Mouse (Mus musculus) layer of hippocampus, postnatal 25 days (tissue): ENCODE data around the gene Scnm1. TPM values are rescaled to one million over a fixed set of nuclear protein-coding genes. Genes with fewer than 3 reads are reported as not detected.
A peak's percentile ranks its signal among the peaks of the same experiment; 100 is the strongest.
"Not testable (repeated sequence)": the region's sequence is repeated elsewhere in the genome, so short reads cannot be mapped to it uniquely, and the experiment has no call there.

Source experiments
- DNase-seq, 2 experiments: peaks; one replicate each; pipeline ENCODE4 v3.0.0; 2022; ENCODE audit warnings: mixed read lengths in 2 of 2, low spot score in 1 of 2; ENCODE audit errors: extremely low spot score in 1 of 2
- total RNA-seq, 2 experiments: library from RNA; stranded (reverse); gene quantifications; 2 replicates each; pipeline ENCODE4 v1.2.3; 2021

Scnm1 gene
- total RNA-seq, 2 experiments from 2014 or later: 43.1 to 48.2 TPM

DNA sequence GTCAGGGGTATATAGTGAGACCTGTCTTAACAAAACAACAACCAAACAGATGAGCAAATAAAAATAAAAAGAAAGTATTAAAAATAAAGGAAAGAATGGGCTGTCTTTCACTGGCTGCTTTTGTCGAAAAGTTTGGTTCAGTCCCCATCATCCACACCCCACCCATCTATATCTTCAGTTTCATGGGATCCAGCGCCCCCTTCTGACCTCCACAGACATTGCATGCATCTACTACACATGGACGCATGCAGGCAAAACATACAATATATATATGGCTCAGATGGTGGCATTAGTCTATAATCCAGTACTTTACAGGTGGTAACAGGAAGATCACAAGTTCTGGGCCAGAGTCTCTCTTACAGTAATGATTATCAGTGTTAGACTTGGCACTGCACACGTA, 20.1 kb upstream of the Scnm1 start:
- DNase-seq: peak in 1 of 2 experiments; percentile 59

DNA sequence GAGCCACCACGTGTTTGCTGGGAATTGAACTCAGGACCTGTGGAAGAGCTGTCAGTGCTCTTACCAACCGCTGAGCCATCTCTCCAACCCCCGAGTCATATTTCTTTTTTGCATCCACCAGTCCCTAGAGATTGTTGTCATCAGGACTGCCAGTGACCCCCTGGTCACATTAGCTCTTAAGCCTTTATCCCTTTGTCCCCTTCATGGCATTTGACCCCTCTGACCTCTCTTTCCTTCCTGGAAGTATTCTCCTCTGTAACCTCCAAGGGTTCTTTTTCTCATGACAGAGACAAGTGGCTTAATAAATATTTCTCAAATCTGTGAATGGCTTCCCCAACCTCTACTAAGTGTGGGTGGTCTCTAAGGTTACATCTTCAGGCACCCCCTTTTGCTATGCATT, 14.1 kb upstream of the Scnm1 start:
- DNase-seq: no peak

GRCm38 (mm10) chr3:95142617-95143011, 8.8 kb upstream of the Scnm1 start:
- peak; percentile 75 to 95 for DNase-seq

DNA sequence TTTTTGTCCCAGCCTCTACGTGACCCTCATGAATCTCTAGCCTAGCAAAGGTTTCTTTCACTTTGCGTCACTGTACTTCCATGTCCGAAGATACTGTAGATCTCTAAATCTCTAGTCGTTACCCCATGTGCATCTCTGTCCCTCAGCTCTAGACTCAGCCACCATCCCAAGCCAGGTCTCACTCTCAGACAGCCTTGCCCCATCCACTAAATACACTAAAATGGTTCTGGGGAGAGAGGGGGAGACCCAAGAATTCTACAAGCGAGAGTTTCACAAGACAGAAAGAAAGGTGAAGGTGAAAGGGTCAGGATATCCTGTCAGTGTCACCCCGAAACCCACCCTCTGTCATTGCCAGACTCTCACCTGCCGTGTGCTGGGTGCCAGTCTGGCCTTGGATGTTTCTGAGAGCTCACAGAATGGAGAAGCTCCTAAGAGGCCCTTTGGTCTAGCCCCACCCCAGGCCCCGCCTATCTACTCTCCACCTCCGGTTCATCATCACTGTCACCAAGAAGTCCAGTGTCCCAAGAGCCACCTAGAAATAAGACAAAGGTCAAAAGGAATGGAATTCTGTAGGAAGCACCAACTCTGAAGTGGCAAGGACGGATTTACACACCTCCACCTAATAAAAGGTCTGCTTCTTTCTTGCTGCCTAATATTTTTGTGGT, 8.3 kb upstream of the Scnm1 start, which contains the start of gene Tnfaip8l2:
Tnfaip8l2 (minus strand) TSS at position 409 of the 665 bp plus-strand sequence.
- DNase-seq: no peak

GRCm38 (mm10) chr3:95141474-95141873, 7.7 kb upstream of the Scnm1 start:
- no peak for DNase-seq

GRCm38 (mm10) chr3:95140795-95141194, 7.0 kb upstream of the Scnm1 start:
- no peak for DNase-seq

GRCm38 (mm10) chr3:95140289-95140595, 6.4 kb upstream of the Scnm1 start:
- no peak for DNase-seq

DNA sequence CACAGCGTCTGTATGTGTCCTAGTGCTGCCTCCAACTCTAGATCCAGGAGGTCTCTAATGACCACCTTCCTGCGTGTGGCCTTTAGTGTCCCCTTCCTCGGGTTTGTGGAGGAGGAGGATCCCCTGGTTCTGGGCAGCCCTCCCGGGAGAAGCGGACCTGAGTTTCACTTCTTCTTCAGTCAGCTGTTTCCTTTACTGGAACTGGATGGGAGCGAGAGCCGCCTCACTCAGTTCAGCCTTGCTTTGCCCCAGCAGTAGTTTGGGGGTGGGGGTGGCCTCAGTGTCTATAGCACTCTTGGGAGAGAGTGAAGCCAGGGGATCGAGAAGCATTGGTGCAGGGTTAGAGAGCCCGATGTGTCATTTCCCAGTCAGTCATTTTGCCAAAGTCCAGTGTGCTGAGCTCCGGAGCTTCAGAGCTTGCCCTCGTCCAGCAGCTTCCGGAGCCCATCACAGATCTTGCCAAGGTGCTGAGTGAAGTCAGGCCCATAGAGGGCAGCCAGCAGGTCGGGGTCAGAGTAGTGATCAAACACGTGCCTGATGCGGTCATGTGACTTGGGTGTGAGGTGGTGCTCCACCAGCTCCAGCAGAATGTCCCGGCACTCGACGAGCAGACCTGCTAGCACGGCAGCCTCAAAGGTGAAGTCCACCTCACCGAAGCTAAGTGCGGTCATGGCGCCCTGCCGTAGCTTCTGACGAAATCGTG, 5.9 kb upstream of the Scnm1 start:
- no peak for DNase-seq

DNA sequence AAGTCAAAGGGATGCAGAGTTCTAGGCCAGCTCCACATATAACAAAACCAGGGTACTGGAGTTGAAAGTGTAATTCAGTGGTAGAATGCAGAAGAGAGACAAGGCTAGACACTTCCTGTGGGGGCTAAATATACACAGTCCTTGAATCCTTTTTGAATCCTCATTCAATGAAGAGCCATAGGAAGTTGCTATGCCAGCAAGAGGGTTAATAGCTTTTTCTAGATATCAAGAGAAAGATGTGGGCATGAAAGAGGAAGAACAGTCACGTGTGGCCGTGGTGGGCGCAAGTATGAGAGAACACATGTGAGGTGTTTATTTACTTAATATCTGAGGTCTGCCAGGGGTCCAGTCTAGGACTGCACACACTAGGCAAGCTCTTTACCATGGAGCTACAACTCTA, 2.5 kb upstream of the Scnm1 start:
- DNase-seq: no peak

DNA sequence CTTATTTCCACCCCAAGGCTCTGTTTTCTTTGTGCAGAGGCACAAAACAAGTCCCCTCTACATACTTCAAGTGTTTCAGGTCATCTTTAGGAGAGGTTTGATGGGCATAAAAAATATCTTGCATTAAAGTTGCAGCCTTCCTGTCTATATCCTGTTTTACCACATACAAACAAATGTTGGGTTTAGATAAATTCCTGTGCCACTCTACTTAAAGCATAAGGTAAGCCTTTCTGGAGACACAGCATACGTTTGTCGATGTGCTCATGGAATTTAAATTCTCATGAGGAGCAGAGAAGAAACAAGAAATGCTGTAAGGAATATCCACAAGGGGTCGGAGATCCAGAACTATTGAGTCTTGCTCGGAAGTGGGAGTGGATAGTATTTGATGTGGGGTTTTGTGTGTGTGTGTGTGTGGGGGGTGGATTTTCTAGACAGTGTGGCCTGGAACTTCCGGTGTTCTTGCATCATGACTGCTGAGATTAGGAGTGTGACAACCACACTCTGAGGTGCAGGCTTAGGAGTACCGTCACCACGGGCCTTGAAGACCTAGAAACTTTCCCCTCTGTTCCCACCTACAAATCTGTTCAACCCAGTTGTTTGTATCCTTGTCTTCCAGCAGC, 1.7 kb upstream of the Scnm1 start:
- no peak for DNase-seq

- peak in 1 of 2 experiments; percentile 40 for DNase-seq
Measured at GRCm38 (mm10) chr3:95135023-95135422, 1.2 kb upstream of the Scnm1 start.

DNA sequence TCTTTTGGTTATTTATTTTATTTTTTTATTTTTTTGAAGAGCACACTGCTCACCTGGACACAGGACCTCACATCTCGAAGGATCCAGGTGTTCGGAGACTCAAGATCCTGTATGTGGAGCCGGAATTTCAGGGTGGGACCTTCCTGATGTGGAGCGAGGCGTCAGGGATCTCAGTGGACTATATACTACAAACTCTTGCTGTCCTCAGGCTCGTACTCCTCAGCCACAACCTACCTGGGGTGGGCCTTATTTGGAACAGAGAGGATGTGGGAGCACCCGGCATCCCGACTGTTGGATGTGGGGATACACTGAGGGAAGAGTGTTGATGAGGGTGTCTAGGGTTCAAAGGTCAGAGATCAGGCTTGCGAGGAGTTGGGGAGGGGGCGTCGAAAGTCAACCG, 322 bp upstream of the Scnm1 start:
- DNase-seq: not testable (repeated sequence)

DNA sequence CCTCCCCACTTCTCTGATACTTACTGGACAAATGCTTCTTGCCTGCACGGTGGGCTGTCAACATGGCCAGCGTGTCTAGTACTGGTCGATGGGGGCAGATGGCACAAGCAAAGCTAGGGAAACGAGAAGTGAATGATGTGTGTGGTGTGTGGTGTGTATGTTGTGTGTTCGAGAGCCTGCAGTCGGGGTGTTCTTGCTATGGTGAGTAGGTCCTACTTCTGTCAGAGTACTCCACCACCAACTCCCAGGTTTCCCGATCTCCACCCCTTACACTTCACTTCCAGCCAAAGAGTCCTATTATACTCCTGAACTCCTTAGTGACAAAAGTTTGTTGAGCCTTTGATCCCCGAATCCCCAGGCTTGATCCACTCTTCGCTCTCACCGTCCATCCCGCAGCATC, 635 bp downstream of the Scnm1 start:
- DNase-seq: no peak

DNA sequence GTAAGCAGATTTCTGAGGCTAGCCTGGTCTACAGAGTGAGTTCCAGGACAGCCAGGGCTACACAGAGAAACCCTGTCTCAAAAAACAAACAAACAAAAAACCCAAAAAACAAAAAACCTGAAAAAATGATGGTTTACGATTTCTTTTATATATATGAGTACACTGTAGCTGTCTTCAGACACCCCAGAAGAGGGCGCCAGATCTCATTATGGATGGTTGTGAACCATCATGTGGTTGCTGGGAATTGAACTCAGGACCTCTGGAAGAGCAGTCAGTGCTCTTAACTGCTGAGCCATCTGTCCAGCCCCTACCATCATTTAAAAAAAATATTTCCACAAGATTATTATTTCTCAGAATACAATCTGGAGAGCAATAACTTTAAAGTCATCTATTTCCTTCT, 1.4 kb downstream of the Scnm1 start:
- DNase-seq: not testable (repeated sequence)

DNA sequence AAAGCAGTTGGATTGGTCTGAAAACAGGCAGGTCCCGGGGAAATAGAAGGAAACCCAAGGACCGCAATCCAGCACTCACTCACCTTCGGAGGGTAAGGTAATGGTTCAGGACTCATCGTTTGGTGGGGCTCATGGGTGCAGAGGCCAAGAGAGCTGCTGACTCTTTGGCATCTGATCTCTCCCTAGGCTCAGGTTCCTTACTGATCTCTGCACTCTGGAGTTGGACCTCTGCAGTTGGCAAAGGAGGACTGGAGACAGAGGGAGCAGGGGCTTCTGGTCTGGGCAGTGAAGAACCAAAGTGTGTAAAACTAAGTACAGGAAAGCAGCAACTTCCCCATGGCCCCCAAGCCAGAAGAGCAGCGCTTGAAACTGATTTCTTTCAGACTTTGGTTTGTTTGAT, 3.7 kb downstream of the Scnm1 start:
- no peak for DNase-seq

DNA sequence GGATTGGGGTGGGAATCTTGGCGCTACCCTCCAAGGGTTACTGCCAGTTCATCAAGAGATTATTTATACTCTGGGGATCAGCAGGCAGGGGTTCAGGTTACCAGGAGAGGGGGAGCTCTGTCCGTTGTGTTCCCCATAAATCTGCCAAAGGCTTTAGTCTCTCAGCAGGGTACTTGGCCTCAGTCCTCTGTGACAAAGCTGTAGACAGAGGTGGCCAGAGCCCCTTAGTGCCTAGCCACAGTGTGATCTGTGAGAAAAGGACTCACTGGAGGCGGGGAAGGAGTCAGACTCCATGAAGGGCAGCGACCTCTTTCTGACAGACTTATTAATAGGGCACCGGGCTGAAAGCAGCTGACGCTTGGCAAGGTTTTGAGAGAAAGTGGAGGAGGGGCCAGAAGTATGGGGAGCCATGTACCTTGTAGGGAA, 4.6 kb downstream of the Scnm1 start:
- no peak for DNase-seq

- DNase-seq: peak in 1 of 2 experiments; percentile 45
Measured at GRCm38 (mm10) chr3:95124972-95125371, 8.8 kb downstream of the Scnm1 start.

DNA sequence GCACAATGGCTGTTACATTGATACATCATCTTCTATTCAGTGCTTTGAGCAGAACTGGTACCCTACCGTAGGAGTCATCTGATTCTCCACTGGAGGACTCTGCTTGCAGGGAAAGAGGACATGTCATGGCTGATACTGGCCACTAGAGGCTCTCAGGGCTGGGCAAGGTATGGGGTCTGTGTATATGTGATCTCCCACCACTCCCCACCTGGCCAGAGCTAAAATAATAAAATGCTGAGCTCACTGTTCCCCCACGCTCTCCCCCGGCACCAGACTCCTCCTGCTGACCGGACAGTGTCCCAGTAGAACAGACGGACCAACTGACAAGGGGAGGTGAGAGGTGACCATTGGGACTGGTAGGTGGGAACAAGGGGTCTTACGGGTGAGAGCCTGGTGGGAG, 9.6 kb downstream of the Scnm1 start, which contains the start of gene Tmod4:
Tmod4 (plus strand) TSS at position 231 of the 400 bp plus-strand sequence.
- no peak for DNase-seq

- no peak for DNase-seq
Measured at GRCm38 (mm10) chr3:95121580-95121979, 12.2 kb downstream of the Scnm1 start.

GRCm38 (mm10) chr3:95117751-95118150, 16.1 kb downstream of the Scnm1 start:
- DNase-seq: no peak

DNA sequence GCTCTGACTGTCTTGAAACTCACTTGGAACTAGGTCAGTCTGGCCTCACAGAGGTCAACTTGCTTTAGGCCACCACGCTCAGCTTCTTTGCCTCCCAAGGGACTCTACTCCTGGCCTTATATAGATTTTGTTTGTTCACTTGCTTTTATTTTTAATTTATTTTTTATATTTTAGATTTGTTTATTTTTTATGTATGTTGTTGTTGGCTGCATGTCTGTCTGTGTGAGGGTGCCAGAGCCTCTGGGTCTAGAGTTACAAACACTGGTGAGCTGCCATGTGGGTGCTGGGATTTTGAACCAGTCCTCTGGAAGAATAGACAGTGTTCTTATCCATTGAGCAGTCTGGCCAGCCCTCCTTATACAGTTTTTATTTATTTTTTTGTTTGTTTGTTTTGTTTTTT, 21.1 kb downstream of the Scnm1 start:
- DNase-seq: no peak
